Mouse (Mus musculus) cerebellum, adult 2 months (tissue): ENCODE results near the gene Prkaa2.

Source experiments
- CTCF ChIP-seq: fragments of 200-500 bp; IDR thresholded peaks from 2 replicates; pipeline ENCODE4 v1.5.1; 2011; ENCODE audit warnings: low read depth, mild to moderate bottlenecking, control low read depth, low read length, moderate library complexity, borderline replicate concordance; ENCODE audit not compliant: insufficient read depth
- POLR2A ChIP-seq: fragments of 200-500 bp; IDR thresholded peaks from 2 replicates; pipeline ENCODE4 v1.6.1; 2011; ENCODE audit warnings: low read length, control low read depth, borderline replicate concordance; ENCODE audit not compliant: insufficient read depth

DNA sequence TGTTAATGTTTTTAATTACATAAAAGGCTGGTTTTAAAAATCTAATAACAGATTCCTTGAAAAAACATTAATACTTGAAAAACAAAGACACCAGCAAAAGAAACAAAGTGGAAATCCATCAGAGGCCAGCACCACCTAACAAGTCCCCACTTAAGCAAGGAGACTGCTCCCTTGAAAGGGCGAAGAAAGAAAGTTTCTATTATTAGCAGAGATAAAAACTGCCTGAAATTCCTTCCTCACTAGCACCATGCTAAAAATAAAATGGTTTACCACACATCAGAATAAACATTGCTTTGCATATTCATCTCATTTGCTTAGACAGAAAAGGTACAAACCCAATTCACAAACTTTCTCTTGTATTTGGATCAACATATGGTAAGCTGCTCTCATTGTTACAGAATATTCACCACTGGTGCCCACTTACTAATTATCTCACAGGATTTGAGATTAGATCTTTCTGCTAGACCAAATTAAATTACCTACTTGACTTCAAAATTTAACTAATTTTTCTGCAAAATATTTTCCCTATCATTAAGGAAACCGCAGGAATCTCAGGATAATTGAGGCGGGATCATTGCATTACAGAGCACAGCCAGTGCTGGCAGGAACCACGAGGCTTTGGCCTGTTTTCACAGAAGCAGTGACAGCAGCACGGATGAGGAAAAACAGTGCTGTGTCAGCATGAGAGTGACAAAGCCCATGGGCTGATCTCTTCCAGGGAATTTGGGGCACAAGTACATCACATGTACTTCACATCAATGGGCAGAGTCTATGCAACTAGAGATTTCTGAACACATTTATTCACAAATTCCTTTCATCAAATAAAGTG, 9.0 kb downstream of the Prkaa2 start:
- TF ChIP-seq CTCF: no peak
- TF ChIP-seq POLR2A: no peak
